In the genomic region with DNA sequence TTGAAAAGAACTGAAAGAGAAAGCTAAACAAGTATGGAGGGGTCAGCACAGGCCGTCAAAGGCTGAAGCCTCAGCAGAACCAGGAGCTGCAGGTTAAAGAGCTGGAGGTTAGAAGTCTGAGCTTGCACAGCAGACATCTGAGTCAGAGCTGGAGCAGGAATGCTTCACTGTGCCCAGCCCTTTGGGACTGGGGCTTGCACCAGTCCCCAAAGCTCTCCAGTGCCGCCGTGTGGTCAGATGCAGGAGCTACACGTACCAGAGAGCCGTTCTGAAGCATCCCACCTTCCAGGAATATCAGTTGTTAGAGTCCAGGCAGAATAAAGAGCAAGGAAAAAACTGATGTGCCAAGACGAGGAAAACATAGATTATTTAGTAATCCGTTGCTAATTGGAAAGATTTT, we compare ENCODE assay signal across 8 mouse cellular contexts. TPM values are rescaled to one million over a fixed set of nuclear protein-coding genes. Genes with fewer than 3 reads are reported as not detected.
DNase-seq lines count a peak whose midpoint lies in the region; ATAC-seq lines count a peak whose summit lies in the region.

No protein-coding gene starts in this region.

- H3K4me2 ChIP-seq in limb, embryonic 13.5 days (replicated peaks): no peak overlapping the region
- no peak overlapping the region for H3K4me2 ChIP-seq in midbrain, embryonic 15.5 days
- no peak overlapping the region; the same call in 1 of the 2 replicates for H3K4me2 ChIP-seq in stomach, embryonic 15.5 days

- H3K4me3 ChIP-seq in limb, embryonic 13.5 days: no peak overlapping the region
- no peak overlapping the region for H3K4me3 ChIP-seq in midbrain, embryonic 15.5 days
- H3K4me3 ChIP-seq in stomach, embryonic 15.5 days (replicated peaks): no peak overlapping the region

- H3K9ac ChIP-seq in limb, embryonic 13.5 days: no peak overlapping the region
- H3K9ac ChIP-seq in midbrain, embryonic 15.5 days: no peak overlapping the region
- H3K9ac ChIP-seq in stomach, embryonic 15.5 days: no peak overlapping the region

- DNase-seq in B cell, adult 2 months: peak; percentile 73
- DNase-seq in adipocyte (ENCODE audit: low spot score): peak; percentile 88
- peak; percentile 88 for DNase-seq in embryo, embryonic 10 days (ENCODE audit: low spot score)
- DNase-seq in gastrocnemius, postnatal 36 days: peak; percentile 53 to 68
- DNase-seq in kidney, adult 18-20 months: peak; percentile 56

- H3K36me3 ChIP-seq in limb, embryonic 13.5 days: no peaks in the 10 kb centered on the region
- no peaks in the 10 kb centered on the region for H3K36me3 ChIP-seq in midbrain, embryonic 15.5 days (replicated peaks)
- H3K36me3 ChIP-seq in stomach, embryonic 15.5 days: no peaks in the 10 kb centered on the region

- intact Hi-C loops in gastrocnemius, postnatal 36 days (cut with DNase I): no loop called here

- 2% methylated on average over 7 of the region's 7 CpGs for WGBS in limb, embryonic 13.5 days
- WGBS in midbrain, embryonic 15.5 days: 2% methylated on average over 7 of the region's 7 CpGs
- WGBS in stomach, embryonic 15.5 days: 1% methylated on average over 7 of the region's 7 CpGs

- no peaks in the 10 kb centered on the region for H3K27me3 ChIP-seq in limb, embryonic 13.5 days
- no peaks in the 10 kb centered on the region for H3K27me3 ChIP-seq in midbrain, embryonic 15.5 days (replicated peaks)
- H3K27me3 ChIP-seq in stomach, embryonic 15.5 days (replicated peaks): no peaks in the 10 kb centered on the region

- no peaks in the 10 kb centered on the region; the same call in 1 of the 2 replicates for H3K9me3 ChIP-seq in limb, embryonic 13.5 days
- H3K9me3 ChIP-seq in midbrain, embryonic 15.5 days: no peaks in the 10 kb centered on the region
- H3K9me3 ChIP-seq in stomach, embryonic 15.5 days: no peaks in the 10 kb centered on the region

- no peak overlapping the region for H3K27ac ChIP-seq in limb, embryonic 13.5 days
- no peak overlapping the region for H3K27ac ChIP-seq in midbrain, embryonic 15.5 days
- H3K27ac ChIP-seq in stomach, embryonic 15.5 days: no peak overlapping the region

- ATAC-seq in limb, embryonic 13.5 days (ENCODE audit: low FRiP score, low read depth): 0 out of 2 replicates have a peak, but pooled peaks have one; percentile 28
- ATAC-seq in midbrain, embryonic 15.5 days (replicated peaks): peak; percentile 75; the same call in 1 of the 2 replicates
- ATAC-seq in stomach, embryonic 15.5 days (ENCODE audit: insufficient read depth, low FRiP score, low read depth): peak; percentile 86

- H3K4me1 ChIP-seq in limb, embryonic 13.5 days: no peaks in the 10 kb centered on the region
- no peaks in the 10 kb centered on the region for H3K4me1 ChIP-seq in midbrain, embryonic 15.5 days
- no peaks in the 10 kb centered on the region for H3K4me1 ChIP-seq in stomach, embryonic 15.5 days

RNA-seq across cellular contexts. Expression of a gene that starts 23.2 kb away (rescaled TPM):
- not detected for total RNA-seq in gastrocnemius, postnatal 36 days (2021)
- 0.31 and 0.33 TPM in 2 replicates for polyA plus RNA-seq in limb, embryonic 13.5 days (2015; fragmentation: Nextera tagmentation; extraction: Ambion mirVana)
- polyA plus RNA-seq in midbrain, embryonic 15.5 days (2015; fragmentation: Nextera tagmentation; extraction: Ambion mirVana): 0.23 and 0.39 TPM in 2 replicates
- polyA plus RNA-seq in stomach, embryonic 15.5 days (2015; fragmentation: Nextera tagmentation; extraction: Ambion mirVana): 0.28 and 0.34 TPM in 2 replicates

Comparison
In these comparisons a context has a peak if more than half of its experiments do, and no peak if none do; other contexts are left out.
1. ATAC-seq: peak in every context shown above with its lines; median percentile 86 in stomach, embryonic 15.5 days; 75 in midbrain, embryonic 15.5 days; 28 in limb, embryonic 13.5 days.